12 mouse cellular contexts compared by ENCODE assay signal in the genomic region with DNA sequence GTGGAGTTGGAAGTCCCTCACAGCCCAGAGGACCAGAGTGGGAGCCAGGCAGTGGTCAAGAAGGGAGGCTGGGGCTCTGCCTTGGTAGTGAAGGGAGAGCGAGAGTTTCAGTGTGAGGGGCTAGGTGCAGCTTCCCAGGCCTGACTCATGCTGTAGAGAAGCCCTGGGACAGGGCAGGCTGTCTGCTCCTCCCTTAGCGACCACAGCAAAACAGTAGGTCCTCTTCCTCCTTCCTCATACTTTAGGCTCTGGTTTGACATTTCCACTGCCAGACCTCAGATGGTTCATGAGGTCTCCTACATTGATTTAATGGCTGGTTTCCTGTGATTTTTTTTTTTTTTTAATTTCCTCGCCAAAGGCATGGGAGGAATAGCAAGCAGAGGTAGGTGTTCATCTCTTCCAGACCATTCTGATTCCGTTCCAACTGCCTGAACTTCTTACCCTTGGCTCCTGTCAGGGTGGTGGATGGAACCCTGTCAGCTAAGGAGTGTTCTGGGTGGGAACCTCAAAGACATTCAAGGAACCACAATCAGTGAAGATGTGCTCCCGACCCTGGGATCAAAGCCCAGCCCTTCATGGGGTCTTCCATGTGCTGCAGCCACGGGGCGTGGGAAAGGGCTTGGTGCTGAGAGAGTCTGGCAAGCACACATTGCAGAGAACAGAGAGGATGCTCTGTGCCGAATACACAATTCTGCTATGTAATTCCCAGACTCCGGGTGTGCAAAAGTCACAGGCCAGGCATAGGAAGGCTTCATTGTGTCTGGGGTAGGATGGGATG.
DNase-seq lines count a peak whose midpoint lies in the region; TF ChIP-seq lines count a peak whose summit lies in the region.
"Had no signal": no experiment of that assay in that cellular context is flagged by ENCODE, and none has a peak within 500 bp of the region (broad histone marks: within the 10 kb centered on the region; RNA-seq: fewer than 3 reads in every experiment).

No protein-coding gene starts in this region.

- TF ChIP-seq CTCF in lung, adult 2 months (IDR thresholded peaks at IDR 0.05; ENCODE audit: insufficient read depth, low read length), result no peak

- no peak overlapping the region for H3K4me3 ChIP-seq in lung, adult 2 months (replicated peaks; ENCODE audit: extremely low read depth, low read depth, low read length)
- no peak overlapping the region for H3K4me3 ChIP-seq in hindbrain, embryonic 10.5 days
- H3K4me3 ChIP-seq: heart, embryonic 15.5 days; limb, embryonic 12.5 days had no signal

- DNase-seq in adrenal gland, adult 2 months, result peak; percentile 7
- no peak for DNase-seq in adrenal gland, adult (ENCODE audit: inconsistent age in 2 of 2, low spot score in 1 of 2)
- peak; percentile 10 for DNase-seq in lung, adult 2 months
- DNase-seq in lung, adult 18-20 months, result no peak
- peak; percentile 42 for DNase-seq in kidney, postnatal 10 days
- DNase-seq in adipocyte (ENCODE audit: low spot score), result no peak
- no peak for DNase-seq in hindbrain, embryonic 10.5 days (ENCODE audit: low spot score)
- no peak for DNase-seq in thymus, postnatal 10 days (ENCODE audit: low spot score in 2 of 2)
- DNase-seq: adrenal gland, postnatal 25 days; lung, embryonic 14.5 days had no signal

- TF ChIP-seq POLR2A in lung, adult 2 months (IDR thresholded peaks at IDR 0.05; ENCODE audit: borderline replicate concordance, extremely low read depth, low read depth, low read length), result no peak

- 43% methylated on average over 9 of the region's 9 CpGs for WGBS in lung, adult 2 months
- WGBS in hindbrain, embryonic 10.5 days, result 73% methylated on average over 9 of the region's 9 CpGs

- no peaks in the 10 kb centered on the region for H3K27me3 ChIP-seq in hindbrain, embryonic 10.5 days (ENCODE audit: insufficient read depth, poor library complexity, severe bottlenecking)
- H3K27me3 ChIP-seq: heart, embryonic 15.5 days; limb, embryonic 12.5 days had no signal

- no peak overlapping the region for H3K27ac ChIP-seq in hindbrain, embryonic 10.5 days
- H3K27ac ChIP-seq: heart, embryonic 15.5 days; limb, embryonic 12.5 days had no signal

- H3K36me3 ChIP-seq in hindbrain, embryonic 10.5 days, result no peaks in the 10 kb centered on the region
- H3K36me3 ChIP-seq: heart, embryonic 15.5 days; limb, embryonic 12.5 days had no signal

- peaks cover 34% of the 10 kb centered on the region for H3K4me1 ChIP-seq in lung, adult 2 months (ENCODE audit: control insufficient read depth, insufficient read depth, low read length)
- peaks cover 9% of the 10 kb centered on the region for H3K4me1 ChIP-seq in hindbrain, embryonic 10.5 days (replicated peaks)

- H3K9me3 ChIP-seq in hindbrain, embryonic 10.5 days, result no peaks in the 10 kb centered on the region
- H3K9me3 ChIP-seq: heart, embryonic 15.5 days; limb, embryonic 12.5 days had no signal

Comparison
In these comparisons a context has a peak if more than half of its experiments do, and no peak if none do; other contexts are left out.
1. DNase-seq: peak in adrenal gland, adult 2 months (single experiment), lung, adult 2 months (single experiment) and kidney, postnatal 10 days (single experiment); none in adrenal gland, adult (0 of 2), lung, adult 18-20 months (0 of 2), adipocyte (single experiment), hindbrain, embryonic 10.5 days (single experiment) and thymus, postnatal 10 days (0 of 2).